Mouse (Mus musculus): ENCODE measurements around the gene Ttll5. TPM values are rescaled to one million over a fixed set of nuclear protein-coding genes. Genes with fewer than 3 reads are reported as not detected.

The Ttll5 gene
- polyA plus RNA-seq, 1 experiment from 2014 or later: 15.9 TPM

DNA sequence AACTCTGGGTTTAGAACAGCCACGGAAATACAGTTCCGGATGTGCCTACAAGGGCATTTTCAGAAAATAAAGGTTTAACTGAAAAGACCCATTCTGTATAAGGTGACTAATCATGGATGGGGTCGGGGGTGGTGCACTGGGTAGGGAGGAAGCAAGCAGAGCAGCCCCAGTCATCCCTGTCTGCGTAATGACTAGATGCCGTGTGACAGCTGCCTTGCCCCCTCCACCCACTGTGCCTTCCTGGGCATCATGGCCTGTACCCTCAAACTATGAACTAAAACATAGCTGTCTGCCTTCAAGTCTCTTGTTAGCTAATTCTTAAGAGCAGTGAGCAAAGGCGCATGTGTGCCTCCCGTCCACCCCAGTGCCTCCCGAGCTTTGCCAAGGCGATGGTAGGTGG is 281.6 kb downstream of the Ttll5 start:
- WGBS: 90% methylated on average over 9 of the region's 9 CpGs

DNA sequence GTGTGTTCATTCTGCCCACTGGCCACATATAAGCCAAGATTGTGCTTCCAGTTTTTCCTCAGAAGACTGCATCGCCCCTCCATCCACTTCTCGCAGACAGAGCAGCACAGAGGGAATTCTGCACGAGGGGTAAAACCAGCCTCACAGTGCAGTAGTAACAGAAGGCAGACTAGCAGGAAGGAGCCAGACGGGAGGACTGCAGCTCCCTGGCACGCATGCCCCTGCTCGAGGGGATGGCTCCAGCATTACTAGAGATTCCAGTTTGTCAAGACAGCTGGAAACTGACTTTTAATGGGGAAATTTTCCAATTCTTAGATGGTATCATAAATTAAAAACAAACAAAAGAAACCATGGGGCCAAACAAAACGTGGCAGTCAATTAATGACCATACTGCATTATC is 283.2 kb downstream of the Ttll5 start:
- no peak overlapping the region; the same call in 1 of the 2 replicates for H3K9ac ChIP-seq (replicated peaks; ENCODE audit: low read depth, low read length)
- H3K27ac ChIP-seq (ENCODE audit: low read length): no peak overlapping the region
- ATAC-seq: peak; percentile 77
- H3K27me3 ChIP-seq (replicated peaks; ENCODE audit: control insufficient read depth, insufficient read depth, low read length): no peaks in the 10 kb centered on the region
- no peak overlapping the region for H3K4me3 ChIP-seq (replicated peaks; ENCODE audit: low read length)
- no peak overlapping the region for H3K4me2 ChIP-seq (ENCODE audit: low read length)
- H3K4me1 ChIP-seq (replicated peaks; ENCODE audit: control insufficient read depth, insufficient read depth, low read length): peaks cover 11% of the 10 kb centered on the region
- no peaks in the 10 kb centered on the region for H3K9me3 ChIP-seq (ENCODE audit: control insufficient read depth, low read length)
- 63% methylated on average over 7 of the region's 7 CpGs for WGBS
- H3K36me3 ChIP-seq (ENCODE audit: control insufficient read depth, insufficient read depth): no peaks in the 10 kb centered on the region

More for the DNA sequence above, 281.6 kb downstream of the Ttll5 start:
- Histone ChIP-seq H3K4me2 (ENCODE audit: low read length) (no peak overlapping the region), H3K36me3 (ENCODE audit: control insufficient read depth, insufficient read depth) (no peaks in the 10 kb centered on the region), H3K4me3 (replicated peaks; ENCODE audit: low read length) (no peak overlapping the region), H3K27me3 (replicated peaks; ENCODE audit: control insufficient read depth, insufficient read depth, low read length) (no peaks in the 10 kb centered on the region), H3K4me1 (replicated peaks; ENCODE audit: control insufficient read depth, insufficient read depth, low read length) (peaks cover 11% of the 10 kb centered on the region), H3K9me3 (ENCODE audit: control insufficient read depth, low read length) (no peaks in the 10 kb centered on the region), H3K9ac (replicated peaks; ENCODE audit: low read depth, low read length) (no peak overlapping the region), H3K27ac (ENCODE audit: low read length) (no peak overlapping the region)
- ATAC-seq: no peak

DNA sequence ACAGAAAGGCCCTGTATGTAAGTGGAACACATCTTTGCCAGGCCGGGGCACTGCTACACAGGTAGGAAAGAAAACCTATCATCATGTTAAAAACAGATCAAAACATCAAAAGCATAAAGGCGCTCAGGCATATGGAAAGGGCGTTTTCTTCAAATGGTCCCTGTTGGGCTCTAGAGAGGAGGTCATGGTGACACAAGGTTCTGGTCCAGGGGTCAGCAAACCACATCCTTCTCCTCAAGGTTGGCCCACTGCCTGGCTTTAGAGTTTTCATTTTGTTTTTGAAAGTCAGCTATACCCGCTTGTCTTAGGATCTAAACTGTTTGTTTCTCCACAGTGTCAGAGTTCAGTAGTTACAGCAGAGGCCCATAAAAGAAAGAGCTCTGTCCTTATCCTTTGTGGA is 285.1 kb downstream of the Ttll5 start:
- no peak overlapping the region for H3K4me3 ChIP-seq (replicated peaks; ENCODE audit: low read length)
- H3K9me3 ChIP-seq (ENCODE audit: control insufficient read depth, low read length): no peaks in the 10 kb centered on the region
- H3K4me2 ChIP-seq (ENCODE audit: low read length): no peak overlapping the region
- H3K36me3 ChIP-seq (ENCODE audit: control insufficient read depth, insufficient read depth): no peaks in the 10 kb centered on the region
- H3K4me1 ChIP-seq (replicated peaks; ENCODE audit: control insufficient read depth, insufficient read depth, low read length): no peaks in the 10 kb centered on the region; the same call in 1 of the 2 replicates
- H3K27me3 ChIP-seq (replicated peaks; ENCODE audit: control insufficient read depth, insufficient read depth, low read length): no peaks in the 10 kb centered on the region
- ATAC-seq: no peak
- H3K27ac ChIP-seq (ENCODE audit: low read length): no peak overlapping the region
- WGBS: 86% methylated on average over 4 of the region's 4 CpGs
- no peak overlapping the region for H3K9ac ChIP-seq (replicated peaks; ENCODE audit: low read depth, low read length)

DNA sequence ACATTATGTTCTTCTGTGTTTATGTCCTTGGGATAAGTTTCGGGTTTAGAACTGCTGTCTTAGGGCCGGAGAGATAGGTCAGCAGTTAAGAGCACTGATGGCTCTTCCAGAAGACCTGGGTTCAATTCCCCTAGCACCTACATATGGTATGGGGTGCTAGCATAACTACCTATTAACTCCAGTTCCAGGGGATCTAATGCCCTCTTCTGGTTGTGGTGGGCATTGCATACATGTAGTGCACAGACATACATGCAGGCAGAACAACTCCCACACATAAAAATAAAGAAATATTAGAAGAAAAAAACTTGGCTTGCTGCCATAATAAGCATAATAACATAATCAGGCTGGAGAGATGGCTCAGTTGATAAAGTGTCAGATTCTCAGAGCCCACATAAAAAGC is 286.2 kb downstream of the Ttll5 start:
- no peaks in the 10 kb centered on the region for H3K9me3 ChIP-seq (ENCODE audit: control insufficient read depth, low read length)
- no peaks in the 10 kb centered on the region; the same call in 1 of the 2 replicates for H3K4me1 ChIP-seq (replicated peaks; ENCODE audit: control insufficient read depth, insufficient read depth, low read length)
- no peaks in the 10 kb centered on the region for H3K36me3 ChIP-seq (ENCODE audit: control insufficient read depth, insufficient read depth)
- H3K4me3 ChIP-seq (replicated peaks; ENCODE audit: low read length): no peak overlapping the region
- WGBS: 90% methylated on average over 2 of the region's 2 CpGs
- no peak overlapping the region for H3K9ac ChIP-seq (replicated peaks; ENCODE audit: low read depth, low read length)
- H3K4me2 ChIP-seq (ENCODE audit: low read length): no peak overlapping the region
- no peaks in the 10 kb centered on the region for H3K27me3 ChIP-seq (replicated peaks; ENCODE audit: control insufficient read depth, insufficient read depth, low read length)
- no peak for ATAC-seq
- H3K27ac ChIP-seq (ENCODE audit: low read length): no peak overlapping the region

Other genes starting within 250 kb of the Ttll5 start
- 0.56 and 0.66 TPM in 2 replicates for gene Jdp2, start 225.6 kb upstream of the Ttll5 start, polyA plus RNA-seq (2015; fragmentation: Nextera tagmentation; extraction: Ambion mirVana)
- gene Batf, start 138.0 kb upstream of the Ttll5 start, polyA plus RNA-seq (2015; fragmentation: Nextera tagmentation; extraction: Ambion mirVana): 0.75 and 1.2 TPM in 2 replicates
- 4.2 and 4.9 TPM in 2 replicates for gene Flvcr2, start 78.1 kb upstream of the Ttll5 start, polyA plus RNA-seq (2015; fragmentation: Nextera tagmentation; extraction: Ambion mirVana)
- gene Erg28, start 109 bp upstream of the Ttll5 start, polyA plus RNA-seq (2015; fragmentation: Nextera tagmentation; extraction: Ambion mirVana): 106 TPM in 2 replicates

All from forebrain, embryonic 16.5 days (tissue).